Comparison of ENCODE assay signal across 9 mouse cellular contexts in the genomic region with DNA sequence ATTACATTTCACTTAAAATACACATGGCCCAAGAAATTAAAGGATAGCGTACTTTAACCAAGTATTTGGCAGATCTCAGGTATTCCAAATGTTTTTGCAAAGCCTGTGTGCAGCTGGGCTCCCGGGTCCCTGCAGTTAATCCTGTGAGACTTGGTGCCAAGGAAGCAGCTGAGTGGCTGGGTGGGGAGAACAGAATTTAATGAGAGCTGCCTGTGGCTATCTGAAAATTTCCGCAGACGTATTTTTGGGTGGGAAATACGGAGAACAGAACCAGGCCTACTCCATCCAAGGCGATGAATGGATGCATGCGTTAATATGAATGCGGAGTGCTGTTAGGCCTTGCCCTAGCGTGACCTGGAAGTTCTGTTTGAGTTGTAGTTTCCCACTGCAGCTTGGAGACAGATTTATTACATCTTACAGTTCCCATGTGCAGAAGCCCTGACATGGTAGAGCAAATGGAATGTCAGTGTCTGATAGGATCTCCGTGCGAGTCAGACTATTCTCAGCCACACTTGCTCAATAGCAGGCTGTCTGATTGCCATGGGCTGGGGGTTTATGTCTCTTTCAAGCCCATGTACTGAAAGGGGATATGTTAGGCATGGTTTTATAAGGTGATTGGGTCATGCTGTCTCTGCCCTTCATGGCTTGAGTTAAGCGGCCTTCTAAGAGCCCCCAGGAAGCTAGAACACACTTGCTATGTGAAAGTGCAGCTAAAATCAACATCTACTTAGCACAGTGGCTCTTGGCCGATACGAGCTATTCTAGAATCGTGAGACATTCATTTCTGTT. TPM values are rescaled to one million over a fixed set of nuclear protein-coding genes. Genes with fewer than 3 reads are reported as not detected.
A peak's percentile ranks its signal among the peaks of the same experiment; 100 is the strongest.
DNase-seq lines count a peak whose midpoint lies in the region; ATAC-seq lines count a peak whose summit lies in the region.
"Had no signal": no experiment of that assay in that cellular context is flagged by ENCODE, and none has a peak within 500 bp of the region (broad histone marks: within the 10 kb centered on the region; RNA-seq: fewer than 3 reads in every experiment).

No protein-coding gene starts in this region.

- H3K4me3 ChIP-seq in kidney, embryonic 16.5 days (ENCODE audit: low read length): no peak overlapping the region
- H3K4me3 ChIP-seq in limb, embryonic 12.5 days (replicated peaks): no peak overlapping the region
- H3K4me3 ChIP-seq: layer of hippocampus, adult 2 months had no signal

- H3K36me3 ChIP-seq in kidney, embryonic 16.5 days (ENCODE audit: insufficient read depth, low read length): peaks cover 12% of the 10 kb centered on the region
- H3K36me3 ChIP-seq in limb, embryonic 12.5 days: peaks cover 23% of the 10 kb centered on the region

- H3K9me3 ChIP-seq in kidney, embryonic 16.5 days (ENCODE audit: low read length): no peaks in the 10 kb centered on the region
- H3K9me3 ChIP-seq in limb, embryonic 12.5 days: no peaks in the 10 kb centered on the region

- no peak overlapping the region for H3K4me2 ChIP-seq in kidney, embryonic 16.5 days (replicated peaks; ENCODE audit: low read depth, low read length)
- H3K4me2 ChIP-seq in limb, embryonic 12.5 days: no peak overlapping the region

- no peak for DNase-seq in kidney, adult 18-20 months
- DNase-seq in adipocyte (ENCODE audit: low spot score): peak; percentile 50
- peak; percentile 55 for DNase-seq in forelimb bud, embryonic 11.5 days (ENCODE audit: low read depth, low spot score)
- no peak for DNase-seq in thymus, postnatal 0 days (ENCODE audit: low spot score)
- DNase-seq in retina, embryonic 14.5 days (ENCODE audit: low spot score): no peak
- DNase-seq: cerebellum, adult 18-20 months had no signal

- no peaks in the 10 kb centered on the region for H3K27me3 ChIP-seq in kidney, embryonic 16.5 days (ENCODE audit: insufficient read depth, low read length)
- H3K27me3 ChIP-seq in limb, embryonic 12.5 days: no peaks in the 10 kb centered on the region

- H3K27ac ChIP-seq in kidney, embryonic 16.5 days (ENCODE audit: low read length): peak overlapping the region; percentile 21; the same call in 1 of the 2 replicates
- H3K27ac ChIP-seq in limb, embryonic 12.5 days: peak overlapping the region; percentile 68
- H3K27ac ChIP-seq: layer of hippocampus, adult 2 months had no signal

- WGBS in kidney, embryonic 16.5 days: 33% methylated on average over 15 of the region's 15 CpGs
- 44% methylated on average over 15 of the region's 15 CpGs for WGBS in limb, embryonic 12.5 days

- ATAC-seq in kidney, embryonic 16.5 days (ENCODE audit: low FRiP score, low TSS enrichment): peak; percentile 40; the same call in 1 of the 2 replicates
- 0 out of 2 replicates have a peak, but pooled peaks have one; percentile 29 for ATAC-seq in limb, embryonic 12.5 days (ENCODE audit: insufficient number of reproducible peaks, insufficient read depth, low FRiP score, low TSS enrichment, low read depth)

- H3K9ac ChIP-seq in kidney, embryonic 16.5 days (replicated peaks; ENCODE audit: low read length): no peak overlapping the region
- H3K9ac ChIP-seq in limb, embryonic 12.5 days (replicated peaks): no peak overlapping the region

- peaks cover 50% of the 10 kb centered on the region for H3K4me1 ChIP-seq in kidney, embryonic 16.5 days (ENCODE audit: insufficient read depth, low read length)
- peaks cover 47% of the 10 kb centered on the region for H3K4me1 ChIP-seq in limb, embryonic 12.5 days (replicated peaks)

RNA-seq across cellular contexts. Expression of a gene that starts 17.5 kb away (rescaled TPM):
- polyA plus RNA-seq in kidney, embryonic 16.5 days (2015; fragmentation: Nextera tagmentation; extraction: Ambion mirVana): 16.5 and 18.0 TPM in 2 replicates
- polyA plus RNA-seq in limb, embryonic 12.5 days (2016; fragmentation: Nextera tagmentation; extraction: Ambion mirVana): 15.6 TPM in 2 replicates
- 6.5 and 6.7 TPM in 2 replicates for polyA plus RNA-seq in thymus, postnatal 0 days (2015; fragmentation: Nextera tagmentation; extraction: Ambion mirVana)

RNA-seq across cellular contexts. Expression of a gene that starts 21.1 kb away (rescaled TPM):
- 3.4 and 11.5 TPM in 2 replicates for polyA plus RNA-seq in kidney, embryonic 16.5 days (2015; fragmentation: Nextera tagmentation; extraction: Ambion mirVana)
- 2.9 and 3.4 TPM in 2 replicates for polyA plus RNA-seq in limb, embryonic 12.5 days (2016; fragmentation: Nextera tagmentation; extraction: Ambion mirVana)
- polyA plus RNA-seq in thymus, postnatal 0 days (2015; fragmentation: Nextera tagmentation; extraction: Ambion mirVana): 9.7 and 9.8 TPM in 2 replicates

Comparison
In these comparisons a context has a peak if more than half of its experiments do, and no peak if none do; other contexts are left out.
1. DNase-seq: peak in adipocyte (single experiment) and forelimb bud, embryonic 11.5 days (single experiment); none in kidney, adult 18-20 months (single experiment), thymus, postnatal 0 days (single experiment) and retina, embryonic 14.5 days (single experiment).